Mouse (Mus musculus) midbrain, embryonic 15.5 days (tissue): Measurements from ENCODE around the gene Cped1. TPM values are rescaled to one million over a fixed set of nuclear protein-coding genes. Genes with fewer than 3 reads are reported as not detected.

Experiments
- ATAC-seq: fragments of 200-750 bp; cut with Nextera tagmentation; replicated peaks from 2 replicates; pipeline ENCODE4 v1.8.0; 2017; ENCODE audit warnings: moderate TSS enrichment
- H3K27ac ChIP-seq: fragments of 300-500 bp; sonication (generic); 2 replicates; pipeline ENCODE4 v1.5.1; 2015; ENCODE audit warnings: mild to moderate bottlenecking, inconsistent platforms
- H3K27me3 ChIP-seq: fragments of 300-500 bp; sonication (generic); replicated peaks from 2 replicates; pipeline ENCODE4 v1.6.1; 2015; ENCODE audit warnings: inconsistent platforms
- H3K36me3 ChIP-seq: fragments of 300-500 bp; sonication (generic); replicated peaks from 2 replicates; pipeline ENCODE4 v1.6.1; 2015; ENCODE audit warnings: inconsistent platforms
- H3K4me1 ChIP-seq: fragments of 300-500 bp; sonication (generic); 2 replicates; pipeline ENCODE4 v1.6.1; 2015; ENCODE audit warnings: inconsistent platforms
- H3K4me2 ChIP-seq: fragments of 300-500 bp; sonication (generic); 2 replicates; pipeline ENCODE4 v1.6.1; 2015; ENCODE audit warnings: inconsistent platforms, mild to moderate bottlenecking, moderate library complexity
- H3K4me3 ChIP-seq: fragments of 300-500 bp; sonication (generic); 2 replicates; pipeline ENCODE4 v1.5.1; 2015; ENCODE audit warnings: mild to moderate bottlenecking, inconsistent platforms
- H3K9ac ChIP-seq: fragments of 300-500 bp; sonication (generic); 2 replicates; pipeline ENCODE4 v1.6.1; 2015; ENCODE audit warnings: mild to moderate bottlenecking, inconsistent platforms
- H3K9me3 ChIP-seq: fragments of 300-500 bp; sonication (generic); 2 replicates; pipeline ENCODE4 v1.6.1; 2016; ENCODE audit warnings: inconsistent platforms
- WGBS: fragments of 180-500 bp; shearing (Covaris S2); methylation state at CpG from one replicate; pipeline ENCODE4 v1.1.7; 2015; ENCODE audit warnings: mixed read lengths; 5-methylcytosine and 5-hydroxymethylcytosine counted together
- polyA plus RNA-seq: library from polyadenylated mRNA; unstranded; fragments of >200 nt; fragmentation: Nextera tagmentation; extraction: Ambion mirVana; gene quantifications from 2 replicates; pipeline ENCODE4 v1.2.1, GENCODE M21; 2015

Gene Cped1
- polyA plus RNA-seq, 1 experiment from 2014 or later, result 3.4 TPM

- H3K9ac ChIP-seq, result no peak overlapping the region
- H3K9me3 ChIP-seq, result no peaks in the 10 kb centered on the region
- 0 out of 2 replicates have a peak, but pooled peaks cover 4% of the 10 kb centered on the region for H3K27me3 ChIP-seq
- ATAC-seq, result no peak
- no peak overlapping the region for H3K27ac ChIP-seq
- no peak overlapping the region for H3K4me3 ChIP-seq
- H3K36me3 ChIP-seq, result no peaks in the 10 kb centered on the region
- WGBS, result 37% methylated on average over 17 of the region's 17 CpGs
- no peaks in the 10 kb centered on the region for H3K4me1 ChIP-seq
- H3K4me2 ChIP-seq, result no peak overlapping the region
These were observed 16.9 kb downstream of the Cped1 start for GRCm38 (mm10) chr6:22002521-22003199.

GRCm38 (mm10) chr6:22003200-22003587 lies 17.5 kb downstream of the Cped1 start:
- no peak overlapping the region for H3K4me2 ChIP-seq
- H3K9ac ChIP-seq, result no peak overlapping the region
- 5% methylated on average over 6 of the region's 6 CpGs for WGBS
- H3K27ac ChIP-seq, result no peak overlapping the region
- H3K27me3 ChIP-seq, result 0 out of 2 replicates have a peak, but pooled peaks cover 4% of the 10 kb centered on the region
- H3K36me3 ChIP-seq, result no peaks in the 10 kb centered on the region
- no peaks in the 10 kb centered on the region for H3K4me1 ChIP-seq
- no peak overlapping the region for H3K4me3 ChIP-seq
- ATAC-seq, result no peak
- no peaks in the 10 kb centered on the region for H3K9me3 ChIP-seq

GRCm38 (mm10) chr6:22003959-22004543 lies 18.3 kb downstream of the Cped1 start:
- no peaks in the 10 kb centered on the region for H3K36me3 ChIP-seq
- H3K4me3 ChIP-seq, result no peak overlapping the region
- 87% methylated on average over 10 of the region's 10 CpGs for WGBS
- no peak for ATAC-seq
- no peak overlapping the region for H3K27ac ChIP-seq
- no peak overlapping the region for H3K4me2 ChIP-seq
- H3K4me1 ChIP-seq, result no peaks in the 10 kb centered on the region
- 0 out of 2 replicates have a peak, but pooled peaks cover 4% of the 10 kb centered on the region for H3K27me3 ChIP-seq
- no peaks in the 10 kb centered on the region for H3K9me3 ChIP-seq
- H3K9ac ChIP-seq, result no peak overlapping the region

- no peak for ATAC-seq
- 89% methylated on average over 7 of the region's 7 CpGs for WGBS
- Histone ChIP-seq H3K4me1 (no peaks in the 10 kb centered on the region), H3K36me3 (no peaks in the 10 kb centered on the region), H3K9ac (no peak overlapping the region), H3K4me3 (no peak overlapping the region), H3K4me2 (no peak overlapping the region), H3K27me3 (no peaks in the 10 kb centered on the region), H3K27ac (no peak overlapping the region), H3K9me3 (no peaks in the 10 kb centered on the region)
These were observed 22.6 kb downstream of the Cped1 start for GRCm38 (mm10) chr6:22008346-22008745.

GRCm38 (mm10) chr6:22010258-22010657 lies 24.5 kb downstream of the Cped1 start:
- Histone ChIP-seq H3K27me3 (no peaks in the 10 kb centered on the region), H3K36me3 (no peaks in the 10 kb centered on the region), H3K9ac (no peak overlapping the region), H3K4me3 (no peak overlapping the region), H3K9me3 (no peaks in the 10 kb centered on the region), H3K4me1 (no peaks in the 10 kb centered on the region), H3K4me2 (no peak overlapping the region), H3K27ac (no peak overlapping the region)
- ATAC-seq, result no peak
- WGBS, result 89% methylated on average over 12 of the region's 12 CpGs

- Histone ChIP-seq H3K27ac (no peak overlapping the region), H3K4me3 (no peak overlapping the region), H3K36me3 (no peaks in the 10 kb centered on the region), H3K9ac (no peak overlapping the region), H3K4me1 (no peaks in the 10 kb centered on the region), H3K27me3 (no peaks in the 10 kb centered on the region), H3K4me2 (no peak overlapping the region), H3K9me3 (no peaks in the 10 kb centered on the region)
- ATAC-seq, result no peak
- 92% methylated on average over 11 of the region's 11 CpGs for WGBS
These were observed 25.1 kb downstream of the Cped1 start for GRCm38 (mm10) chr6:22010761-22011281.

GRCm38 (mm10) chr6:22011546-22011945 lies 25.8 kb downstream of the Cped1 start:
- H3K27ac ChIP-seq, result no peak overlapping the region
- no peaks in the 10 kb centered on the region for H3K36me3 ChIP-seq
- no peak overlapping the region for H3K4me2 ChIP-seq
- WGBS, result 85% methylated on average over 2 of the region's 2 CpGs
- H3K9me3 ChIP-seq, result no peaks in the 10 kb centered on the region
- H3K27me3 ChIP-seq, result no peaks in the 10 kb centered on the region
- no peak overlapping the region for H3K4me3 ChIP-seq
- ATAC-seq, result no peak
- no peaks in the 10 kb centered on the region for H3K4me1 ChIP-seq
- H3K9ac ChIP-seq, result no peak overlapping the region

- Histone ChIP-seq H3K9me3 (no peaks in the 10 kb centered on the region), H3K27ac (no peak overlapping the region), H3K4me1 (no peaks in the 10 kb centered on the region), H3K4me3 (no peak overlapping the region), H3K36me3 (no peaks in the 10 kb centered on the region), H3K4me2 (no peak overlapping the region), H3K27me3 (no peaks in the 10 kb centered on the region), H3K9ac (no peak overlapping the region)
- ATAC-seq, result no peak
- WGBS, result 80% methylated on average over 5 of the region's 5 CpGs
These were observed 26.4 kb downstream of the Cped1 start for GRCm38 (mm10) chr6:22012099-22012498.

- ATAC-seq, result no peak
- no peak overlapping the region for H3K27ac ChIP-seq
- WGBS, result 80% methylated on average over 5 of the region's 5 CpGs
These were observed 26.8 kb downstream of the Cped1 start for GRCm38 (mm10) chr6:22012501-22012900.

GRCm38 (mm10) chr6:22013394-22013793 lies 27.7 kb downstream of the Cped1 start:
- WGBS, result 94% methylated on average over 3 of the region's 3 CpGs
- no peaks in the 10 kb centered on the region for H3K4me1 ChIP-seq
- H3K36me3 ChIP-seq, result no peaks in the 10 kb centered on the region
- no peaks in the 10 kb centered on the region for H3K9me3 ChIP-seq
- H3K27me3 ChIP-seq, result no peaks in the 10 kb centered on the region
- H3K4me2 ChIP-seq, result no peak overlapping the region
- no peak overlapping the region for H3K9ac ChIP-seq
- H3K27ac ChIP-seq, result no peak overlapping the region
- no peak overlapping the region for H3K4me3 ChIP-seq
- ATAC-seq, result no peak

More at GRCm38 (mm10) chr6:22012501-22012900, 26.8 kb downstream of the Cped1 start:
- no peak overlapping the region for H3K4me3 ChIP-seq
- H3K36me3 ChIP-seq, result no peaks in the 10 kb centered on the region
- H3K4me2 ChIP-seq, result no peak overlapping the region
- H3K9ac ChIP-seq, result no peak overlapping the region
- no peaks in the 10 kb centered on the region for H3K9me3 ChIP-seq
- H3K4me1 ChIP-seq, result no peaks in the 10 kb centered on the region
- no peaks in the 10 kb centered on the region for H3K27me3 ChIP-seq

- Histone ChIP-seq H3K27ac (no peak overlapping the region), H3K4me3 (no peak overlapping the region), H3K9ac (no peak overlapping the region), H3K4me1 (no peaks in the 10 kb centered on the region), H3K36me3 (no peaks in the 10 kb centered on the region), H3K9me3 (no peaks in the 10 kb centered on the region), H3K27me3 (no peaks in the 10 kb centered on the region), H3K4me2 (no peak overlapping the region)
- 98% methylated on average over 6 of the region's 6 CpGs for WGBS
- ATAC-seq, result no peak; the same call in 1 of the 2 replicates
These were observed 28.7 kb downstream of the Cped1 start for GRCm38 (mm10) chr6:22014291-22014911.

- H3K4me3 ChIP-seq, result no peak overlapping the region
- 68% methylated on average over 7 of the region's 7 CpGs for WGBS
These were observed 31.9 kb downstream of the Cped1 start for GRCm38 (mm10) chr6:22017631-22018030.

More at GRCm38 (mm10) chr6:22017631-22018030, 31.9 kb downstream of the Cped1 start:
- Histone ChIP-seq H3K36me3 (no peaks in the 10 kb centered on the region), H3K9me3 (no peaks in the 10 kb centered on the region), H3K27ac (no peak overlapping the region), H3K27me3 (no peaks in the 10 kb centered on the region), H3K9ac (no peak overlapping the region), H3K4me2 (no peak overlapping the region), H3K4me1 (no peaks in the 10 kb centered on the region)
- ATAC-seq, result no peak
